Comparison of ENCODE assay signal across 9 mouse cellular contexts in genomic region chr2:60978538-60979313, GRCm38 (mm10). TPM values are rescaled to one million over a fixed set of nuclear protein-coding genes. Genes with fewer than 3 reads are reported as not detected.
A peak's percentile ranks its signal among the peaks of the same experiment; 100 is the strongest.
DNase-seq lines count a peak whose midpoint lies in the region; ATAC-seq and TF ChIP-seq lines count a peak whose summit lies in the region.
"Had no signal": no experiment of that assay in that cellular context is flagged by ENCODE, and none has a peak within 500 bp of the region (broad histone marks: within the 10 kb centered on the region; RNA-seq: fewer than 3 reads in every experiment).

No protein-coding gene starts in this region.

- no peaks in the 10 kb centered on the region for H3K79me2 ChIP-seq in heart, adult 2 months (replicated peaks; ENCODE audit: control insufficient read depth, insufficient read depth, low read length)

- no peak for TF ChIP-seq CTCF in heart, adult 2 months (IDR thresholded peaks at IDR 0.05)
- TF ChIP-seq CTCF in kidney, postnatal 0 days (IDR thresholded peaks at IDR 0.05; ENCODE audit: low read depth): no peak

- H3K27me3 ChIP-seq in heart, adult 2 months (ENCODE audit: control insufficient read depth, insufficient read depth, low read length): no peaks in the 10 kb centered on the region
- H3K27me3 ChIP-seq in kidney, postnatal 0 days (ENCODE audit: insufficient read depth, low read length): no peaks in the 10 kb centered on the region
- H3K27me3 ChIP-seq: embryonic facial prominence, embryonic 15.5 days had no signal

- H3K9me3 ChIP-seq in kidney, postnatal 0 days (replicated peaks; ENCODE audit: low read length): no peaks in the 10 kb centered on the region
- H3K9me3 ChIP-seq: embryonic facial prominence, embryonic 15.5 days had no signal

- no peaks in the 10 kb centered on the region for H3K4me1 ChIP-seq in heart, adult 2 months (ENCODE audit: control insufficient read depth, insufficient read depth, low read length)
- H3K4me1 ChIP-seq in kidney, postnatal 0 days (replicated peaks; ENCODE audit: insufficient read depth, low read length): no peaks in the 10 kb centered on the region
- H3K4me1 ChIP-seq: embryonic facial prominence, embryonic 15.5 days had no signal

- DNase-seq in heart, adult 11 months: peak; percentile 95
- DNase-seq in heart, adult 8-10 months (ENCODE audit: low spot score): no peak
- peak in 1 of 2 experiments; percentile 41 for DNase-seq in heart, adult 2 months
- DNase-seq in kidney, postnatal 0 days (ENCODE audit: low spot score): peak; percentile 63
- no peak for DNase-seq in frontal cortex, postnatal 36 days (ENCODE audit: low spot score in 2 of 2)
- no peak for DNase-seq in frontal cortex, adult 2 months (ENCODE audit: extremely low spot score in 1 of 2, low spot score in 1 of 2)

- H3K9ac ChIP-seq in heart, adult 2 months (ENCODE audit: low read depth, low read length): no peak overlapping the region
- no peak overlapping the region for H3K9ac ChIP-seq in kidney, postnatal 0 days (ENCODE audit: low read depth, low read length)
- H3K9ac ChIP-seq: embryonic facial prominence, embryonic 15.5 days had no signal

- H3K4me2 ChIP-seq in kidney, postnatal 0 days (ENCODE audit: low read length): no peak overlapping the region
- H3K4me2 ChIP-seq: embryonic facial prominence, embryonic 15.5 days had no signal

- H3K4me3 ChIP-seq in heart, adult 2 months: no peak overlapping the region
- H3K4me3 ChIP-seq in kidney, postnatal 0 days (replicated peaks; ENCODE audit: low read depth, low read length): no peak overlapping the region
- H3K4me3 ChIP-seq: embryonic facial prominence, embryonic 15.5 days had no signal

- TF ChIP-seq POLR2A in heart, adult 2 months (IDR thresholded peaks at IDR 0.05; ENCODE audit: insufficient read depth, low read depth, low read length): no peak

- peak overlapping the region; percentile 9; the same call in 1 of the 2 replicates for H3K27ac ChIP-seq in heart, adult 2 months
- H3K27ac ChIP-seq in kidney, postnatal 0 days: no peak overlapping the region
- H3K27ac ChIP-seq: embryonic facial prominence, embryonic 15.5 days had no signal

- H3K36me3 ChIP-seq in heart, adult 2 months (ENCODE audit: control insufficient read depth, insufficient read depth, low read length): no peaks in the 10 kb centered on the region
- H3K36me3 ChIP-seq in kidney, postnatal 0 days (ENCODE audit: insufficient read depth, low read length): no peaks in the 10 kb centered on the region
- H3K36me3 ChIP-seq: embryonic facial prominence, embryonic 15.5 days had no signal

- no peak for TF ChIP-seq EP300 in heart, adult 2 months (IDR thresholded peaks at IDR 0.05; ENCODE audit: insufficient read depth, low read depth, low read length)

- intact Hi-C loops in heart, adult 2 months (cut with DNase I): no loop called here

- no peak for ATAC-seq in kidney, postnatal 0 days (replicated peaks; ENCODE audit: low FRiP score, low read depth)
- ATAC-seq in megakaryocyte-erythroid progenitor cell, adult 5-6 weeks (replicated peaks; ENCODE audit: low FRiP score, low TSS enrichment, poor library complexity, severe bottlenecking): peak; percentile 96
- ATAC-seq in activated CD4-positive, CD25-positive, alpha-beta regulatory T cell, adult 4 months: no peak

- WGBS in heart, adult 2 months: 17% methylated on average over 4 of the region's 4 CpGs
- 47% methylated on average over 4 of the region's 4 CpGs for WGBS in kidney, postnatal 0 days

RNA-seq across cellular contexts. Expression of gene Rbms1, which starts 15.7 kb away (rescaled TPM):
- 10 to 100 TPM; 32.4 to 42.9 (median 38.5) TPM for total RNA-seq in heart, adult 8-10 months (2022)
- 10 to 100 TPM; 44.5 to 48.7 TPM for total RNA-seq in heart, adult 2 months (2021)
- 72.9 and 79.4 TPM in 2 replicates for polyA plus RNA-seq in heart, adult 2 months (2012; rRNA removed)
- 90.4 and 92.5 TPM in 2 replicates for polyA plus RNA-seq in kidney, postnatal 0 days (2015; fragmentation: Nextera tagmentation; extraction: Ambion mirVana)
- total RNA-seq in megakaryocyte-erythroid progenitor cell, adult 5-6 weeks (2014; fragmentation: Nextera tagmentation): 8.9 and 15.6 TPM in 2 replicates
- total RNA-seq in megakaryocyte-erythroid progenitor cell, adult 5-6 weeks (2017): 13.1 and 16.4 TPM in 2 replicates
- 15.9 and 16.0 TPM in 2 replicates for polyA plus RNA-seq in frontal cortex, adult 2 months (2012; rRNA removed)
- polyA plus RNA-seq in activated CD4-positive, CD25-positive, alpha-beta regulatory T cell, adult 4 months (2017; shearing (Covaris generic)): 10 to 100 TPM; 15.3 to 29.9 TPM

Comparison
In these comparisons a context has a peak if more than half of its experiments do, and no peak if none do; other contexts are left out.
1. DNase-seq: peak in heart, adult 11 months (single experiment) and kidney, postnatal 0 days (single experiment); none in heart, adult 8-10 months (single experiment), frontal cortex, postnatal 36 days (0 of 2) and frontal cortex, adult 2 months (0 of 2).